Mouse (Mus musculus) lung, embryonic 15.5 days (tissue): ENCODE measurements around the gene Plcb4. TPM values are rescaled to one million over a fixed set of nuclear protein-coding genes. Genes with fewer than 3 reads are reported as not detected.
"Not testable (repeated sequence)": the region's sequence is repeated elsewhere in the genome, so short reads cannot be mapped to it uniquely, and the experiment has no call there.

Source experiments
- ATAC-seq: fragments of 200-750 bp; cut with Nextera tagmentation; 2 replicates; pipeline ENCODE4 v1.8.0; 2017; ENCODE audit warnings: moderate number of reproducible peaks, borderline replicate concordance; ENCODE audit not compliant: low FRiP score, low TSS enrichment; ENCODE audit errors: extremely low read depth
- H3K27ac ChIP-seq: fragments of 300-500 bp; sonication (generic); 2 replicates; pipeline ENCODE4 v1.5.1; 2015; ENCODE audit warnings: moderate library complexity, mild to moderate bottlenecking, inconsistent platforms
- H3K27me3 ChIP-seq: fragments of 300-500 bp; sonication (generic); 2 replicates; pipeline ENCODE4 v1.6.1; 2015; ENCODE audit warnings: inconsistent platforms
- H3K36me3 ChIP-seq: fragments of 300-500 bp; sonication (generic); 2 replicates; pipeline ENCODE4 v1.6.1; 2015; ENCODE audit warnings: inconsistent platforms
- H3K4me1 ChIP-seq: fragments of 300-500 bp; sonication (generic); 2 replicates; pipeline ENCODE4 v1.6.1; 2015; ENCODE audit warnings: inconsistent platforms
- H3K4me2 ChIP-seq: fragments of 300-500 bp; sonication (generic); 2 replicates; pipeline ENCODE4 v1.6.1; 2015; ENCODE audit warnings: inconsistent platforms, mild to moderate bottlenecking, moderate library complexity
- H3K4me3 ChIP-seq: fragments of 300-500 bp; sonication (generic); 2 replicates; pipeline ENCODE4 v1.5.1; 2015; ENCODE audit warnings: mild to moderate bottlenecking, inconsistent platforms
- H3K9ac ChIP-seq: fragments of 300-500 bp; sonication (generic); 2 replicates; pipeline ENCODE4 v1.6.1; 2015; ENCODE audit warnings: inconsistent platforms
- H3K9me3 ChIP-seq: fragments of 300-500 bp; sonication (generic); 2 replicates; pipeline ENCODE4 v1.6.1; 2016; ENCODE audit warnings: inconsistent platforms
- WGBS: fragments of 180-500 bp; shearing (Covaris S2); methylation state at CpG from one replicate; pipeline ENCODE4 v1.1.7; 2015; 5-methylcytosine and 5-hydroxymethylcytosine counted together
- polyA plus RNA-seq: library from polyadenylated mRNA; unstranded; fragments of >200 nt; fragmentation: Nextera tagmentation; extraction: Ambion mirVana; gene quantifications from 2 replicates; pipeline ENCODE4 v1.2.1, GENCODE M21; 2015

The Plcb4 gene
- polyA plus RNA-seq, 1 experiment from 2014 or later, result 20.4 TPM

GRCm38 (mm10) chr2:135891097-135891496 is 232.3 kb downstream of the Plcb4 start:
- WGBS, result 63% methylated on average over 10 of the region's 10 CpGs
- H3K4me3 ChIP-seq, result no peak overlapping the region
- no peak for ATAC-seq
- H3K27ac ChIP-seq, result no peak overlapping the region
- H3K4me1 ChIP-seq, result no peaks in the 10 kb centered on the region
- no peak overlapping the region for H3K9ac ChIP-seq
- H3K36me3 ChIP-seq, result no peaks in the 10 kb centered on the region
- H3K27me3 ChIP-seq, result no peaks in the 10 kb centered on the region
- H3K4me2 ChIP-seq, result no peak overlapping the region
- H3K9me3 ChIP-seq, result no peaks in the 10 kb centered on the region

DNA sequence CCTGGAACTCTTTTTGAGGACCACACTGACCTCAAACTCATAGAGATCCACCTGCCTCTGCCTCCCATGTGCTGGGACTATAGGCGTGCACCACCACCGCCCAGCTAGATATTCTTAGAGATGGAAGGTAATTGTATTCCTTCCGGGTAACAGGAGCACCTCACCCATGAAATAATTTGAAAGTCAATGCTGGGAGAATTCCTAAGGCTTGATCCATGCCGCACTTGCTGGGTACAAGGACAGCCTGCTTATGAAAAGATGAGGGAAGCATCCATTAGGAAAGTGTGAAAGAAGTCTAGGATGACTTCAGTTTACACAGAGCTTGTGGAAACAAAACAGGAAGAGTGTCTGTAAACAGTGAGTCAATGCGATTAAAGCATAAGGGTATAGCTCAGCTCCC is 232.9 kb downstream of the Plcb4 start:
- Histone ChIP-seq H3K9ac (no peak overlapping the region), H3K27ac (no peak overlapping the region), H3K36me3 (no peaks in the 10 kb centered on the region), H3K9me3 (no peaks in the 10 kb centered on the region), H3K27me3 (no peaks in the 10 kb centered on the region), H3K4me2 (no peak overlapping the region), H3K4me1 (no peaks in the 10 kb centered on the region), H3K4me3 (no peak overlapping the region)
- 70% methylated on average over 5 of the region's 5 CpGs for WGBS
- no peak for ATAC-seq

- Histone ChIP-seq H3K9ac (no peak overlapping the region), H3K36me3 (no peaks in the 10 kb centered on the region), H3K4me2 (no peak overlapping the region), H3K9me3 (no peaks in the 10 kb centered on the region), H3K4me3 (no peak overlapping the region), H3K27ac (no peak overlapping the region), H3K4me1 (no peaks in the 10 kb centered on the region), H3K27me3 (no peaks in the 10 kb centered on the region)
- no peak for ATAC-seq
- WGBS, result 65% methylated on average over 2 of the region's 2 CpGs
Observed at GRCm38 (mm10) chr2:135894582-135894981, 235.8 kb downstream of the Plcb4 start.

DNA sequence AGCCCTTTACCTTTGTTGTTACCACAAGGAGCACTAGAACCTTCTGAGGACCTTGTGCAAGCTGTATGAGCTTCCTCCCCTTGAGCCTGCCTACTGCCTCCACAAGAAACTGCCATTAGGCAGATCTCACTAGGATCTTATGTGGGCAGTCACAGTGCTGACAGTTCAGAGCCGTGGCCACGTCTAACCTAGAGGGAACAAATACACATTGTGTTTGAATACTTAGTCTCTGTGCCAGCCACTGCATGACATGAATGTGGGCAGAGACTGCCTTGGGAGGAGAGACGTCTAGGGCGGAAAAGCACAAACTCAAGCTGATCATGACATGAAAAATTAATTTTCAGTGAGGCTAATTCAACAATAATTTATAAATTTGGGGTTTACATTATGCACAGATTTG is 239.2 kb downstream of the Plcb4 start:
- no peaks in the 10 kb centered on the region for H3K9me3 ChIP-seq
- H3K27ac ChIP-seq, result no peak overlapping the region
- 56% methylated on average over 4 of the region's 4 CpGs for WGBS
- ATAC-seq, result no peak
- H3K4me3 ChIP-seq, result no peak overlapping the region
- no peaks in the 10 kb centered on the region for H3K36me3 ChIP-seq
- no peak overlapping the region for H3K4me2 ChIP-seq
- H3K4me1 ChIP-seq, result no peaks in the 10 kb centered on the region
- no peaks in the 10 kb centered on the region for H3K27me3 ChIP-seq
- H3K9ac ChIP-seq, result no peak overlapping the region

- H3K4me3 ChIP-seq, H3K36me3 ChIP-seq, ATAC-seq, H3K9me3 ChIP-seq, H3K4me2 ChIP-seq, H3K27me3 ChIP-seq, H3K9ac ChIP-seq, H3K27ac ChIP-seq, H3K4me1 ChIP-seq: not testable (repeated sequence)
- 82% methylated on average over 4 of the region's 4 CpGs for WGBS
Observed at GRCm38 (mm10) chr2:135899931-135900330, 241.1 kb downstream of the Plcb4 start.

GRCm38 (mm10) chr2:135901015-135901414 is 242.2 kb downstream of the Plcb4 start:
- ATAC-seq, result no peak
- Histone ChIP-seq H3K9me3 (no peaks in the 10 kb centered on the region), H3K27me3 (no peaks in the 10 kb centered on the region), H3K4me1 (no peaks in the 10 kb centered on the region), H3K4me2 (no peak overlapping the region), H3K9ac (no peak overlapping the region), H3K4me3 (no peak overlapping the region), H3K36me3 (no peaks in the 10 kb centered on the region), H3K27ac (no peak overlapping the region)
- WGBS, result 73% methylated on average over 4 of the region's 4 CpGs

DNA sequence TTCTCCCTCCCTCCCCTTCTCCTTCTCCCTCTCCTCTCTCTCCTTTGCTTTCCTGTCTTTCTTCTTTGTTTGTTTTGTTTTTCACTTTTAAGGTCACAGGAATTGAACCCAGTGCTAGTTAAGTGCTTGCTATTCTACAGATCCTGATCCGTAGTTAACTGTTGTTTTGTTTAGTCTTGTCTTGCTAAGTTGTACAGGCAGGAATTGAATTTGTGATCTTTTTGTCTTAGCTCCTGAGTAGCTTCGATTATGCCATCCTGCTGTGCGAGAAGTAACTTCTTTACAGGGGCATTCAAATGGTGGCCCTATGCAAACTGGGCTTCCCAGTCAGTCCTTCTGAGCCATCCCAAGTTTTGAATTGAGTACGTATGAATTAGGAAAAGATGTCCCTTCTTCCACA is 245.5 kb downstream of the Plcb4 start:
- H3K4me2 ChIP-seq, result no peak overlapping the region
- no peak overlapping the region for H3K27ac ChIP-seq
- no peaks in the 10 kb centered on the region for H3K27me3 ChIP-seq
- H3K4me1 ChIP-seq, result no peaks in the 10 kb centered on the region
- WGBS, result 61% methylated on average over 4 of the region's 4 CpGs
- H3K4me3 ChIP-seq, result no peak overlapping the region
- H3K36me3 ChIP-seq, result no peaks in the 10 kb centered on the region
- H3K9me3 ChIP-seq, result no peaks in the 10 kb centered on the region
- no peak overlapping the region for H3K9ac ChIP-seq
- ATAC-seq, result no peak

GRCm38 (mm10) chr2:135904791-135905190 is 246.0 kb downstream of the Plcb4 start:
- Histone ChIP-seq H3K27ac (no peak overlapping the region), H3K27me3 (no peaks in the 10 kb centered on the region), H3K4me1 (no peaks in the 10 kb centered on the region), H3K9ac (no peak overlapping the region), H3K4me2 (no peak overlapping the region), H3K9me3 (no peaks in the 10 kb centered on the region), H3K36me3 (no peaks in the 10 kb centered on the region), H3K4me3 (no peak overlapping the region)
- ATAC-seq, result no peak
- WGBS, result 87% methylated on average over 4 of the region's 4 CpGs

DNA sequence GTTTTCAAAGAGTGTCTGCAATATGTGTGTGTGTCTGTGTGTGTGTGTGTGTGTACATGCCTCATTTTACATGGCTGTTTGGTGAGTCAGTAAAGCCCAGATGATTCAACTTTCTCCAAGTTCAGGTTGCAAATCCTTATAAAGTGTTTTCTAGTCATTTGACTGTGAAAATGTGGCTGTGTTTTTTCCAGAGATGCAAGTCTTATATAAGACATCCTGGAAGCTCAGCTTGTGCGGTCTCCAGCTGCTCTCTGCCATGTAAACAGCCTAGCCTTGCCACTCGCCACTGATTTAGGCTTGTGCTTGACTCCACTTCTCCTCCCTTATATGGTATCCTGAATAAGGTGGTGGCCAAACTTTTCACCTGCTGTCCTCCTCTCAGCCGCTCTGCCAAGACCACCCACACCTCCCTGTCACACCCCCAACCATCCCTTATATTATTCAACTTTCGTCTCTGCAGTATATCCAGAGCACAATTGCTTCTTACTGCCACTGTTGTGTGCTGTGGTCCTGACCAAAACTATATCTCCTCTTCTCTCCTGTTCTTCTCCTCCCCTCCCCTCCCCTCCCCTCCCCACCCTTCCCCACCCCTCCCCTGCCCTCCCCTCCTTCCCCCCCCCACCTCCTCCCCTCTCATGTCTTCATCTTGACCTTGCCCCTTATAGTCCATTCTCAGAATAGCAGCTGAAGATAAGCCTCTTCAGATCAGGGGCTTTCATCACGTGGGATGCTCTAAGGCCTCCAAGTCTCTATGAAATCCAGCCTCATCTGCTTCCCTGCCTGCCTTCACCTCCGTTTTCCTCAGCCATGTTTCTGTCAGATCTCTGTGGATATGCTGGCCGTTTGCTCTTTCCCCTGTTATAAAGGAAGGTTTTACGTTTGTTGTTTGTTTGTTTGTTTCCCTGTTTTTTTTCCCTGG is 255.8 kb downstream of the Plcb4 start:
- H3K9ac ChIP-seq, result no peak overlapping the region
- 58% methylated on average over 8 of the region's 8 CpGs for WGBS
- no peak overlapping the region for H3K4me3 ChIP-seq
- H3K27ac ChIP-seq, result no peak overlapping the region
- no peaks in the 10 kb centered on the region for H3K36me3 ChIP-seq
- H3K4me2 ChIP-seq, result no peak overlapping the region
- H3K4me1 ChIP-seq, result peaks cover 5% of the 10 kb centered on the region; the same call in 1 of the 2 replicates
- no peaks in the 10 kb centered on the region for H3K9me3 ChIP-seq
- no peaks in the 10 kb centered on the region for H3K27me3 ChIP-seq
- ATAC-seq, result 0 out of 2 replicates have a peak, but pooled peaks have one; percentile 31

GRCm38 (mm10) chr2:135915928-135916327 is 257.1 kb downstream of the Plcb4 start:
- WGBS, result 38% methylated on average over 10 of the region's 10 CpGs
- H3K27me3 ChIP-seq, result no peaks in the 10 kb centered on the region
- no peak overlapping the region for H3K4me3 ChIP-seq
- H3K4me2 ChIP-seq, result no peak overlapping the region
- H3K9ac ChIP-seq, result no peak overlapping the region
- ATAC-seq, result no peak
- H3K36me3 ChIP-seq, result no peaks in the 10 kb centered on the region
- no peaks in the 10 kb centered on the region for H3K9me3 ChIP-seq
- no peak overlapping the region for H3K27ac ChIP-seq
- peaks cover 5% of the 10 kb centered on the region; the same call in 1 of the 2 replicates for H3K4me1 ChIP-seq

GRCm38 (mm10) chr2:135917000-135917399 is 258.2 kb downstream of the Plcb4 start:
- no peak for ATAC-seq
- H3K27ac ChIP-seq, result no peak overlapping the region
- no peaks in the 10 kb centered on the region for H3K27me3 ChIP-seq
- no peak overlapping the region for H3K4me2 ChIP-seq
- H3K36me3 ChIP-seq, result no peaks in the 10 kb centered on the region
- H3K9me3 ChIP-seq, result no peaks in the 10 kb centered on the region
- H3K4me3 ChIP-seq, result no peak overlapping the region
- no peak overlapping the region for H3K9ac ChIP-seq
- 57% methylated on average over 3 of the region's 3 CpGs for WGBS
- peaks cover 5% of the 10 kb centered on the region; the same call in 1 of the 2 replicates for H3K4me1 ChIP-seq

DNA sequence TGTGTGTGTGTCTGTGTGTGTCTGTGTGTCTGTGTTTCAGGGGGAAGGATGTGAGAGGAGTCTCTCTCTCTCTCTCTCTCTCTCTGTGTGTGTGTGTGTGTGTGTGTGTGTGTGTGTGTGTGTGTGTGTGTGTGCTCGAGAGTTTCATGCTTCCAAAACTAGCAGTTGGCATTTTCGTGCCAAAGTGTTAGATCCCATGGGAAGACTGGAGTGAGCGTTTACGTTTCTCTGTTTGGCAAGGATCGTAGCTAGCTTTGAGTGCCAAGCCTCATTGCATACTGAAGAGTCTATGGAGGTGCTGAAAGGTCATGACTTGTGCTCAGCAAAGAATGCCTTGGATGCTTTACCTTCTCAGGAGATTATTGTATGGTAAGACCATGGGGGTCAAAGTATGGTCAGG is 259.3 kb downstream of the Plcb4 start:
- Histone ChIP-seq H3K4me3 (no peak overlapping the region), H3K9ac (no peak overlapping the region), H3K4me1 (peaks cover 5% of the 10 kb centered on the region; the same call in 1 of the 2 replicates), H3K27me3 (no peaks in the 10 kb centered on the region), H3K36me3 (no peaks in the 10 kb centered on the region), H3K4me2 (no peak overlapping the region), H3K27ac (no peak overlapping the region), H3K9me3 (no peaks in the 10 kb centered on the region)
- no peak for ATAC-seq
- WGBS, result 59% methylated on average over 5 of the region's 5 CpGs
